Mouse (Mus musculus) megakaryocyte-erythroid progenitor cell, adult 5 weeks (primary cell): ENCODE data around the gene Kcnt1. TPM values are rescaled to one million over a fixed set of nuclear protein-coding genes. Genes with fewer than 3 reads are reported as not detected.

Source experiments
- polyA plus RNA-seq: library from polyadenylated mRNA; stranded (reverse); fragments of >175 nt; gene quantifications from 2 replicates; pipeline ENCODE4 v1.2.3, GENCODE M21; 2012

The Kcnt1 gene
- 0.01 TPM in 1 of 2 replicates, not detected in the other for polyA plus RNA-seq

DNA sequence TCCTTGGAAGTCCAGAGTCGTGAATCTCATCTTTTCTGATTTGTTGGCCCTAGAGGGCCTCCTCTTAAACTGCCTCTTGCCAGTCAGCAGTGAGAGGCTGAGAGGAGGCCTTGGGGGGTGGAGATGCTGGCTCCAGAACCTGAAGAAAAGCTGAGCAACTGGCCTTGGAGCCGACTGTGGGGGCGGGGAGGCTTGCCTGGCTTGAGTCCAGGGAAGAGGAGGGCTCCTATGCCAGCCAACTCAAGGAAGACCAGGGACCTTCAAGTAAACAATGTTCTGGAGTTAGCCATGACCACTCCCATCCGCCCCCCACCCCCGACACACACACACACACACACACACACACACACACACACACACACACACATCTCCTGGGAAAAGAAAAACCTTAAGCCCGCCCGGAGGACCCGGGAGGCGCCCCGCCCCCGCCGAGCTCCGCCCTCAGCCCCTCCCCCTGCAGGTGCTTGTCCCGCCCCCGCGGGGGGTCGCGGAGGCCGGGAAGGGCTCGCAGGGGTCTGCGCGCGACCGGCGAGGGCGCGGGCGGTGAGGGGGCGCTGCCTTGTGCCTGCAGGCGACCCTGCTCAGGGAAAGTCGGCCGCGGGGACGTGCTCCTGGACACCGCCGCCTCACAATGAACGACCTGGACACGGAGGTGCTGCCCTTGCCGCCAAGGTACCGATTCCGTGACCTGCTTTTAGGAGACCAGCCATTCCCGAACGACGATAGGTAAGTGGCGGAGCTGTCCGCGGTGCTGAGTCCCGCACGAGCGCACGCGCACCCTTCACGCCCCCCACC is at the start of gene Kcnt1:
Gene Kcnt1, plus strand, starts transcription at position 398 of the 795 bp plus-strand sequence.

DNA sequence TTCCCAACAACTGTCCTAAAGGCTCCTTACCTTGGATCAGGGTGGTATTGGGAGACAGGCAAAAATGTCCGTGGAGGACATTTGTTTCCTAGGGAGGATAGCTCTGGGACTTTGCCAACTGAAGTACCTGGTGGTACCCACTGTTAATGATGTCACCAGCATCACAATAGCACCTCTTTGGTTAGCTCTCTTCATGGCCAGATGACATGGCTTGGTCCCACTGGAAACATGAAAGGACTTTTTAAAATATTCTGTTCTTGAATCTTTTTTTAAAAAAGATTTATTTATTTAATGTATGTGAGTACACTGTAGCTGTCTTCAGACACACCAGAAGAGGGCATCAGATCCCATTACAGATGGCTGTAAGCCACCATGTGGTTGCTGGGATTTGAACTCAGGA is 47.8 kb upstream of the Kcnt1 start, which contains the start of gene Glt6d1:
Gene Glt6d1, minus strand, starts transcription at position 101 of the 400 bp plus-strand sequence.

DNA sequence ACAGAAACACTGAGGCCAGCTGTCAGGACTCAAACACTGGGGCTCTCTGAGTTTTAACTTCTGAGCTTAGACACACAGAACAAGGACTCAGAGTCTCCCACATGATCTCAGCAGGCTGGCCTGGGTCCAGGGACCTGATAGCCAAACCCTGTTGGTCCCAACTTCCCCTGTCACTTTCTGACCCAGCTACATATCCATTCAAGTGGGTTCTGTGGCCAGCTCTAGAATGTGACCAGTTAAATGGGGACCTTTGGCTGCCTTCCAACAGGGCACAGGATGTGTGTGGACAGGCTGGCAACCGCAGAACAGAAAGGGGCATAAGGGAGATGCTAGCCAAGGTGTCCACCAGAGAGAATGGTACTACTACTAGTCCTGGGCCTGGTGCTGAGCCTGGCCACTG is 40.7 kb upstream of the Kcnt1 start, which contains the start of gene Lcn9:
Gene Lcn9, plus strand, starts transcription at position 348 of the 400 bp plus-strand sequence.

DNA sequence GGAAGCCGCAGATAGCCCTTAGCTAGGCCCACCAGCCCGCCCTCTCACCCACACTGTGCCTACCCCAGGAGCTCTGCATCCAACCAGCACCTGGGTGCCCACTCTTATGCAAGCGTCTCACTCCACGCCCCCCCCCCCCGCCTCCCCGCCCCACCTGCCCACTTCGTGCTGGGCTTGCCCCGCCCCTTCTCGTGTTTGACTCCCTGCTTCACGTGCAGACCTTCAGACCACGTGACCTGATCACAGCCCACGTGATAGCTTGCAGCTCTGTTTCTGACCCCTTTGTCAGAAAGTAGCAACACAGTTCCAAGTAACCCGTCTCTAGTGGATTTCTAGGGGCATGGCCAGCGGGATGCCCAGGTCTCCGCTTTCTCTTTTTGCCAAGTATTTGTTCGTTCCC is 16.3 kb upstream of the Kcnt1 start, which contains the start of gene Sohlh1:
Gene Sohlh1, minus strand, starts transcription at position 23 of the 400 bp plus-strand sequence.

Other genes starting within 250 kb of the Kcnt1 start
- gene Ccdc183, start 246.1 kb upstream of the Kcnt1 start, polyA plus RNA-seq: not detected in 2 replicates
- gene Tmem141, start 241.7 kb upstream of the Kcnt1 start, polyA plus RNA-seq: 11.4 and 11.5 TPM in 2 replicates
- gene Fcna, start 235.7 kb upstream of the Kcnt1 start, polyA plus RNA-seq: 0.49 and 1.0 TPM in 2 replicates
- gene Lcn8, start 210.6 kb upstream of the Kcnt1 start, polyA plus RNA-seq: not detected in 2 replicates
- not detected in 2 replicates for gene Lcn5, start 205.8 kb upstream of the Kcnt1 start, polyA plus RNA-seq
- gene Lcn6, start 186.9 kb upstream of the Kcnt1 start, polyA plus RNA-seq: not detected in 2 replicates
- not detected in 2 replicates for gene Lcn10, start 181.0 kb upstream of the Kcnt1 start, polyA plus RNA-seq
- gene Obp2a, start 163.7 kb upstream of the Kcnt1 start, polyA plus RNA-seq: not detected in 2 replicates
- 115 and 133 TPM in 2 replicates for gene Bmyc, start 157.0 kb upstream of the Kcnt1 start, polyA plus RNA-seq
- gene Obp2b, start 126.7 kb upstream of the Kcnt1 start, polyA plus RNA-seq: not detected in 2 replicates
- gene Lcn3, start 98.2 kb upstream of the Kcnt1 start, polyA plus RNA-seq: not detected in 2 replicates
- not detected in 2 replicates for gene Lcn11, start 86.7 kb upstream of the Kcnt1 start, polyA plus RNA-seq
- not detected in 2 replicates for gene Gm13539, start 81.5 kb upstream of the Kcnt1 start, polyA plus RNA-seq
- gene Glt6d1, start 47.9 kb upstream of the Kcnt1 start, polyA plus RNA-seq: not detected in 2 replicates
- not detected in 2 replicates for gene Lcn9, start 40.6 kb upstream of the Kcnt1 start, polyA plus RNA-seq
- gene Sohlh1, start 16.5 kb upstream of the Kcnt1 start, polyA plus RNA-seq: not detected in 2 replicates
- gene Camsap1, start 119.5 kb downstream of the Kcnt1 start, polyA plus RNA-seq: 4.4 and 6.3 TPM in 2 replicates
- gene Ubac1, start 158.0 kb downstream of the Kcnt1 start, polyA plus RNA-seq: 119 and 126 TPM in 2 replicates